Mouse (Mus musculus) c-Kit-positive CD71-positive TER-119-positive erythroid progenitor cells, embryonic 14.5 days (primary cell): Measurements from ENCODE around the gene Gm49387.

ENCODE experiments used
- DNase-seq: peaks from one replicate; pipeline ENCODE4 v3.0.0-alpha.2; 2013; ENCODE audit warnings: low spot score

Gm49387 gene

DNA sequence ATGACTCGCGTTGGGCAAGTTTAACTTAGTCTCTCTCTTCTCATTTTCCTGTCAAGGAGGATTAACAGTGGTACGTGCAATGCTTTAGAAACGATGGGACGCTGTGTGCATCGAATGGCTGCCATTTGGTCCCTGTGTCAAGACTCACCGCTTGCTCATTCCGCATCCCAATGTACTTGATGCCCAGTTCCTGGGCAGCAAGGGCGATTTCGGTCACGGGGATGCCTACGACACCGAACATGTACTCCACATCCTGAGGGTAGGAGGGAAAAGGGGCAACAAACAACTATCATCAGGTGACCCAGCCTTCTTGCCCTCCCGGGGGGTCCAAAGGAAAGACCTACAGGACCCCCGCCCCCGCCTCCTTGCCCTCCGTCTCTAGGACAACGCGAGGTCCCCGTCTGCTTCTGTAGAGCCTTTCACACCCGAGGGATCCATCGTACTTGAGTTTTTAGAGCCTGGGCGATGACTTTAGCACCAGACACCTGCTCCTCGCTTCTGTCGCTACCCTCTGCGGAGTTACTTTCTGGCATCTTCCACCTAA lies at the start of gene Gm49387:
Gm49387 (minus strand) TSS at position 533 of the 544 bp plus-strand sequence.
- no peak for DNase-seq

DNA sequence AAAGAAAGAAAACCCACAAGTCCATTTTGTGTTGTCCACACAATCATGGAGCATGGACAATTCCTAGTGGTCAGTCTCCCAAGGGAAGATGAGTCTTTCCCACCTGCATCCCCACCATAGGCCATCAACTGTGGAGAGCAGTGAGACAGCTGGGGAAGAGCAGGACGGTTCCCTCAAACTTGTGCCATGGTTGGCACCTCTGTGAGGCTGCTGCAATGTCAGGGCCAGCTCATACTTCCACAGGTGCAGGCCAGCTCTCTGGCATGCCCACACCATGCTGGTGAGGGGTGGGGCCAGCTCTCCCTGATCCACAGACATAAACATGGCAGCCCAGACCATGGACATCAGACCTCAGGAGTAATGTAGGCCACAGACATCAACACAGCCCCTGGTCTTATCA lies 45.6 kb upstream of the Gm49387 start:
- DNase-seq, result no peak

DNA sequence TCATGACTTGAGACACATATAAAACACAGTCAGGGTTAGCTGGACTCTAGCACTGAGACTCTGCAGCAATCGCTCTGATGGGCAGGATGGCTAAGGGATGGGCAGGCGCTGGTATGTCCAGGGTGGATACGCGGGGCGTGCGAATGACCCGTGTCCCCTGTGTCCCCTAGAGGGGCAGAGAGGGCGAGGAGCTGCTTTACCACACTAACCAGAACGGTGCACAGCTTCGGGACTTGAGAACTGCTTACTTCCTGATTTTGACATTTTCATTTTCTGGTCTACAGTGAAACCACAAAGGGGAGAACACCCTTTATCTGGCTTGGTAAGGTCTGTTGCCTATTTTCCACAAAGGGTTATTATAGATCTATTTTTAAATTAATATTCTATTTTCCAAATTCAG lies 45.0 kb upstream of the Gm49387 start:
- no peak for DNase-seq

DNA sequence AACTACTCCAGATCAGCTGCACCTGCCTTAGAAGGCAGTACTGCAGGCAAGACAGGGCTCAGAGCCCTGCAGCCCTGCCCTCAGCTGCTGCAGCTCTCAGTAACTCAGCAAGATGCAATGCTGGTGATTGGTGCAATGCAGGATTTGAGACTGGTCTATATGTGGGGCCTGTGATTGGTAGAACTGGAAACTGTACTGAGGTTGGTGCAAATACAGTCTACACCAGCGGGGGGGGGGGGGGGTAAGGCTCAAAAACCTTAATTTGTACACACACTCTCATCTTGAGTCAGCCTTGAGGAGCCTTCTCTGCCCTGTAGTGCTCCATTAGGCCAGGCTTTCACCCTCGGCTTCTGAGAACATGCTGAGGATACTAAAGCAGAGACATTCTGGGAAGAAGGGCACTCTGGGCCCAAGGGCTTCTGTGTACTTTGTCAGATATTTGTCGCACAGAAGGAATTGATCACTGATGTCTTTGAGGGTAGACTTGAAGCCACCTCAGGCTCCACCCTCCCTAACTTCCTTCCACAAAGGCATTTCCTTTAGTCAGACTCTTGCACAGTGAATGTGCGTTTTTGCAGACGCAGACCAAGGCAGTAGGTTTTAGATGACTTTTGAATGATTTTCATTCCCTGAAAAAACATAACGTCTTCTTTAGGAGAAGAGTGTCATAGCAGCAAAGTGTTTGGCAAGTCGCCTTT lies 43.8 kb upstream of the Gm49387 start:
- no peak for DNase-seq

DNA sequence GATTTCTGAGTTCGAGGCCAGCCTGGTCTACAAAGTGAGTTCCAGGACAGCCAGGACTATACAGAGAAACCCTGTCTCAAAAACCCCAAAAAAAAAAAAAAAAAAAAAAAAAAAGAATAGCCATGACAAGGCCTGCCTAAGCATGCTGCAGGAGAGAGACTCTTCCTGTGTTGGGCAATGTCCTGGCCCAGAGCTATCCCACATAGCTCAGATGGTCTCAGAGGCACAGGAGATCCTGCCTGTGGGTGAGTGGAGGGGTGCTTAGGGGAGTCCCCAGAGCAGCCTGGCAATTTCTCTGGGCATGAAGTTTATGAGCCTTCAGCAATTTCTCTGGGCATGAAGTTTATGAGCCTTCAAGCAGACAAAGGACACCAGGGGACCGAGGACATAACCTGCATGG lies 42.9 kb upstream of the Gm49387 start:
- no peak for DNase-seq

DNA sequence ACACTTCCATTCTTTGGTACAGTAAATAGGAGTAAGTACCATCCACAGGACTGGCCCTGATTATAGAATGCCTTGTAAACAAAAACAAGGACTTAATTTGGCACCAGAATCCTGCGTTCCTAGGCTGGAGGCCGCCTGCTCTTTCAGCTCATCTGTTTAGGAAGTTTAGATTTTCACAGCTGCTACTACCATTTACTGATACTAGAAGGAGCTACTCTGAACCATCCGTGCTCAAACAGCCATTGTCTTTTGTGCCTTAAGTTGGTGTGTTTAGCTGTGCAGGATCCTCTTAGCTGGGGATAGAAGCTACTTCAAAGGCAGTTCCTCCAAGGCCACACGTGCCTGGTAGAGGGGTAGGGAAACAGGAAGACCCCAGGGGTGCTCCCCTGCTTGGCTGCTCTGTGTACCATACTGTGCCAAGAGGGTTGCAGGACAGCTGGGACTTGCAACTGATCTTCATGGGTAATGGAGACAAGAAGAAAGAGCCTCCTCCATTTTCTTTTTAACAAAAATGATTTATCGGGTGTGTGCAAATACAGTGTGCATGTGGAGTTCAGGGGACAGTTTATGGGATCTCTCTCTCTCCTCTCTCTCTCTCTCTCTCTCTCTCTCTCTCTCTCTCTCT lies 41.4 kb upstream of the Gm49387 start:
- no peak for DNase-seq

DNA sequence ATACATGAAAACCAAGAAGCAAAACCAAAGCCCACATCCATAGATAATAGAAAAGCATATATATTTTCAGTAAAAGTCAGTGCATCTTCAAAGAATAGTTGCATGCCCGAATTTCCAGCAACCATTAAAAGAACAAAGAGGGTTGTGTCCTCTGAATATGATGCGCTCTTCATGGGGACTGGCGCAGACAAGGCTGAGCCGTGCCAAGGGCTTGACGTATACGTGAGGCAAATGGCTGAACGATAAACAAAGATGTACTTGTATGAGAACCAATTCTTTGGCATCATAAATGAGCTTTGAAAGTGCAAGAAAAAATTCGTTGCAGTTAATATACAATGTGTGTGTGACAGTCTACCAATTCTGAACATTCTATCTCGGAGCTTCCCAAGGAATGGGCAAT lies 40.6 kb upstream of the Gm49387 start:
- no peak for DNase-seq

DNA sequence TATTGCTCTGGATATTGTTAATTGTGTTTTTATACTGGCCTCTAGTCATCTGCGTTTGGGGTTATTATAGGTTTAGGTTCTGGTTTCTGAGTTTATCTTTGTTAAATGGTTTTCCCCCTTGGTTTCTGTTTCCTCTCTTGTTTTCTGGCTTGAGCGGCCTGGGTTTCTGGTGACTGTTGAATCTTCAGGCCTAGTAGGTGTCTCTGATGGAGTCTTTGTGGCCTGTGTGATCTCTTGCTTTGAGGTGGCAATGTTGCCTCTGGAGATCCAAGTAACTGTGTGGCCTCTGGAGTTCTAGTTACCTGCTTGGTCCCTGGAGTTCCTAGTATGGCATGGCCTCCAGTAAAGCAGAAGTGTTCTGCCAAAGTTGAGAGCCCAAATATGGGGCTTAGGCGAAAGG lies 40.0 kb upstream of the Gm49387 start:
- DNase-seq, result no peak

DNA sequence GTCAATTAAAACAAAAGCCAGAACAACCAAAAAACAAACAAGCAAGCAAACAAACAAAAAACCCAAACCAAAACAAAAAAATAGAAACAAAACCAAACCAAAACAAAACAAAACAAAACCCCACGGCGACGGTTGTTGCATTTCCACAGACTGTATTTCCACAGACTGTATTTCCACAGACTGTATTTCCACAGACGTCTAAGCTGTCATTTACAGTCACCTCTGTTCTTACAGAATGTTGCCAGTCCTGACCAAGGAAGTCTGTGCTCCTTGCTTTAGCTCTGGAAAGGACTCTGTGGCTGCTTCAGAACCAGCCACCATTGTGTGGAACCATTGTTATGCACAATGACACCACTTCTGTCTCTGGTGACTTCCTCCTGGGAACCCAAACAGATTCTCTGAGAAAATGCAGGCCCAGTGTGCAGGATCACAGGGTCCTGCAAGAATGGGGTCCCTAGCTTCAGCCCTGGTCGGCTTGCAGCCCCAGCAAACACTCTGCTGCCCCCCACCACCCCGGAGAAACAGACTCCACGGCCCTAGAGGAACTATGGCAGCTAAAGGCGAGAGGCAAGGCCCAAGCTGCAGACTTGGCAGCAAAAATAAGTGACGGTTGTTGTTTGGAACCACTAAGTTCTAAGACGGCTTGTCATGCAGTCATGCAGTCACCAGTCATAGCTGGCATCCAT lies 31.1 kb upstream of the Gm49387 start:
- DNase-seq, result no peak

DNA sequence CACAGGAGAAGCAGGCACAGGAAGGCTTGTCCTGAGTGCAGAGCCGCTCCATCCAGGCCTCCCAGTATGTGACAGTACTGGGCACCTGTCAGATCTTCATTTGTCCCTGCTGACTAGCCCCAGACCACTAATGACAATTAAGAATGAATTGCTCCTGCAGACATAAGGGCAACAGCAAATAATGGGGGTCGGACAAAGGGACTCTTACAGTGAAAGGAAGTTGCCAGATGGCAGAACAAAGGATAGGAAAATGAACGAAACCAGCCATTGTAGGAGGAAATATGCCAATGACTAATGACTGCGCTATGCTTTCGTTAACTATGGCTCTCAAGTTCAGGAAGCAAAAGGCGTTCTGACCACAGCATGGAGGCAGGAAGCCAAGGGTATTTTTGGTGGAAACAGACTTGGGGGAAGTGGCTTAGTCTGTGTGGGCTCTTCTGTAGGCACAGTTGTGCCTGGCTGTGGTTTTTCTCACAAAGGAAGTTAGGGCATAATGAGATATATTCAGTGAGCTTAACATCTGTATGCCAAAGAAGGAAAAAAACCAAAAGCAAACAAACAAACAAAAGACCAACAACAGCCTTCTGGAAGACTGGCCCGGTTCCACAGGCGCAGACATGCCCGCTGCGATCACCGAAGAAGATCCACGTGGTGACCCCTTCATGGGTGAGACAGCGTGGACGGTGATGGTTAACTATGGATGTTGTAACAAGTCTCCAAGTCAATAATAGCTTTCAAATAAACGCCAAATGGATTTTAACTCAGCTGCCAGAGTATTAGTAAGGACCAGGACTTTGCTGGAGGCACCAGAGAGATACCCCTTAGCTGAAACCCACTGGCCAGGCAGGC lies 29.2 kb upstream of the Gm49387 start:
- DNase-seq, result no peak

DNA sequence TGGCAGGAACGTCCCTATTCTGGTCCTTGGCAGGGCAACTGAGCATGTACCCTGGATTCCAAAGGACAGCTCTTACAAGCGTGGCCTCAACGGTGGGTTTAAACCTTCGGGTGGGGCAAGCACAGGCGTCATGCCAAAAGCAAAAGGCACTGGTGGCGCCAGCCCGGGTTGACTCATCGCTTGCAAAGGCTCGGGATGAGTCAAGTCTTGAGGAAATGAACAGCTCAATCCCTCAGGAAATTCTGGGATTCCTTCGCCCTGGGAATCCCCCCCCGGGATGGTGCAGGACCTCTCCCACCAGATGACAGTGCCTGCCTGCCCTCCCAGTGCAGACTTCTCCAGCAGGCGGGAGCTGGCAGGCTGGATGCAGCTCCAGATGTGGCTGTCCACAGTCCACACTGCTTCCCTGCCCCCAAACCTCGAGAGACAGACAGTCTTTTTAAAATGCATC lies 28.5 kb upstream of the Gm49387 start:
- no peak for DNase-seq

DNA sequence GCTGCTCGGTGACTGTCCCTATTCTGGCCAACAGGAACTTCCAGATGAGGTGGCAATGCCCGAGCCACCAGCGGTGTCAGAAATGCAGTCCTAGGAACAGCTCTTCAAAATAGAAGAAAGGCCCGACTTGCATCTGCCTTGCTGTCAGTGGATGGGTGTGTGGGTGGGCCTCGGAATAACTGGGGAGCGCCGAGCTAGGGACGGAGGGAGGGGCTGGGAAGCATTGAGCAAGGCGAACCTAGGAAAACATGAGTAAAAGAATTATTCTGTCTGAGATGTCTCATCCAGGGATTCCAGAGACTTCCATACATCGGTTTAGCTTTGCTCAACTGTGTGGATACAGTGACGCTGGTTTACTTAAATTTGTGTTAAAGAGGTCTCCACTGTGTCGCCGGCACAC lies 27.6 kb upstream of the Gm49387 start:
- DNase-seq, result no peak

DNA sequence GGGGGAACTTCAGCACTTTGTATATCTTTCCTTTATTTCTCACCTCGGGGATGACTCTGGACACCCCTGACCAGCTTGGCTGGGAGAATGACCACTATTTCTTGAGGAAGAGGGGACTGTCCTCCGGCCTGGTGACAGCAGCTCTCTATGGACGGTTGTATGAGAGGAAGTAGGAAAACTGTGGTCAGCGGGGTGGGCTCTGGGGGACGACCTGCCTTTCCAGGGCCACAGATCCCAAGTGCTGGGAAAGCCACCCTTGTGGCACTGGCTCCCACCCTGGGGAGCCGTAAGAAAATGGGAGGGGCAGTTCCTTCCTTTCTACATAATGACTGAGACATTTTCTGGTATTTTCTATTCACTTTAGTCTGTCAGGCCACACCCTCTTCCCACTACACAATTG lies 27.1 kb upstream of the Gm49387 start:
- DNase-seq, result no peak

DNA sequence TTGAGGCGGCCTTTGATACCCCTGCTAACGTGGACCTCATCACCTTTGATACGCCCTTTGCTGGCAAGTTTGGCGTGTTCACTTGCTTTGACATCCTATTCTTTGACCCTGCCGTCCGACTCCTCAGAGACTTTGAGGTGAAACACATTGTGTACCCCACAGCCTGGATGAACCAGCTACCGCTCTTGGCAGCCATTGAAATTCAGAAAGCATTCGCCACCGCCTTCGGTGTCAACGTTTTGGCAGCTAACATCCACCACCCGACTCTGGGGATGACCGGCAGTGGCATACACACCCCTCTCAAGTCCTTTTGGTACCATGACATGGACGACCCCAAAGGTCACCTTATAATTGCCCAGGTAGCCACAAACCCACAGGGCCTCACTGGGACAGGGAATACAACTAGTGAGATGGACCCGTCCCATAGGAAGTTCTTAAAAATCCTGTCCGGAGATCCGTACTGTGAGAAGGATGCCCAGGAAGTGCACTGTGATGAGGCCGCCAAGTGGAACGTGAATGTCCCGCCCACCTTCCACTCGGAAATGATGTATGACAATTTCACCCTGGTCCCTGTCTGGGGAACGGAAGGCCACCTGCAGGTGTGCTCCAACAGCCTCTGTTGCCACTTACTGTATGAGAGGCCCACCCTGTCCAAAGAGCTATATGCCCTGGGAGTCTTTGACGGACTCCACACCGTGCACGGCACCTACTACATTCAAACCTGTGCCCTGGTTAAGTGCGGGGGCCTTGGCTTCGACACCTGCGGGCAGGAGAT lies 26.4 kb upstream of the Gm49387 start:
- DNase-seq, result no peak

DNA sequence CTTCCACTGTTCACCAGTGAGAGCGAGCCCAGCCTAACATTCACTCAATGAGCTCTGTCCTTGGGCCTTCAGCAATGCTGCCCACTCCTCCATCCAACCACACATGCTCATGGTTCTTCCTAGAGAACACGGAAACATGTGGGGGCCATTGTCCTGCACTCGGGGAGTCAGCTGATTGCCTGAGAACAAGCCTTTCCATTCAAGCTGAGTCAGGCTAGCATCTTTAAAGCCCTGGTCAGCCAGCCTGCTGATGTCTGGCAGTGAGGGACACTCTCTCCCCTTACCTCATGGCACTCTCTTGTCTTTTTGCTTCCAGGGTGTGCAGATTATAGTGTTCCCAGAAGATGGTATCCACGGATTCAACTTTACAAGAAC lies 24.9 kb upstream of the Gm49387 start:
- DNase-seq, result no peak

DNA sequence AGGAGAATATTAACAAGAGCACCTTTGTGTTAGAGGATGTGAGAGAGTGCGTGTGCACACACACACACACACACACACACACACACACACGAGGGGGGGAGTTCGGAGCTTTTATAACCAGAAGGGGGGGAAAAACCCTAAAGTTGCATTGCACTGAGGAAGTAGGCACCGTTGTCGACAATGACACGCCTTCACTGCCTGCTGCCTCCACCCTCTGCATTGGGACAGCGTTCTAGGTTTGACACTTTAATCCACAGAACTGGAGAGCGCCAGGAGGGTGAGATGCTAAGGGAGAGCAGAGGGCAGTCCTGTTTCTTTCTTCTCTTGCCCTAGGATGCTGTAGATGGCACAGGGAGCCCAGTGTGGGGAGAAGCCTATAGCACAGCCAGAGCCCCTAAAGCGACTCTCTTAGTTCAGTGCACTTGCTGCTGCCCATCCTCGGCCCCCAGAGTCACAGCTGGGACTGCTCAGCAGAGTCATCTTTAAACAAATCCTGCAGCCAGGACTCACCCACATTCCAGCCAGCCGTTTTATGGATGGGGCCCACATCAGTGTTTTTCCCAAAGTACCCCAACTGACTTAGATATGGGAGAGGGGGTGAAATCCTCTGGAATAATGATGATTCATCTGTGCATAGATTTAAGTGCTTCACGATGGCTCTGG lies 24.4 kb upstream of the Gm49387 start:
- no peak for DNase-seq

DNA sequence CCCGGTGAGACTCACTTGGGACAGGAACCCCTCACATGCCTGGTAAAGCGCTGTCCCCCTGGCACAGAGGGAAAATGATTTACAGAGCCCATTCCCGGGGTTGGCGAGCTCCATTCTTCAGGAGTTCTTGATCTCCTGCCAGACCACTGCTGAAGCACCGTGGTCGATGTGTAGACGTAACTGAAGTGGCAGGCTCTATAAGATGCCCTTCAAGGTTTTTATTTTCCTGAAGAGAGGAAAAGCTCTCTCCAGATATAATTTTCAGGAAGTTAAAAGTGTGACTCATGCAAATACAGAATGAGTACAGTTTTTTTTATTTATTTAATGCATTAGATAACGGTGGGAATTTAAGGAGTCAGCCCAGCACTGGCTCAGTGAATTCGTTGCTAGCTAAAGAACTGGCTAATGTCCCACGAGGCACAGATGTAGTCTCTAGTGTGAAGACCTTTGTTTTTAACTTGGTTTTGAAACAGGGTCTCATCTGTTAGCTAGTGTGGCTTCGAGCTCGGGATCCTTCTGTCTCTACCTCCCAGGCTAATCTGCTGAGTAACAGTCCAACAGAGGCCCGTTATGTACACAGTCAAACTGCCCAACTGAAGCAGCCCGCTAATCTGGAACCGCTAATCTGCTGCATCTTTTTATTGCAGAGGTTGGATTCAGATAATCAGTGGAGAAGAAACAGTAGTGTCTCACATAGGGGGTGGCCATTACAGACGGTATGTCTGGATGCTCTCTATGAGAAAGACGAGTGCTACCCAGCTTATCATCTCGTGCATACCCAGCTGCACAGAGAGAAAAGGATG lies 23.6 kb upstream of the Gm49387 start:
- no peak for DNase-seq

DNA sequence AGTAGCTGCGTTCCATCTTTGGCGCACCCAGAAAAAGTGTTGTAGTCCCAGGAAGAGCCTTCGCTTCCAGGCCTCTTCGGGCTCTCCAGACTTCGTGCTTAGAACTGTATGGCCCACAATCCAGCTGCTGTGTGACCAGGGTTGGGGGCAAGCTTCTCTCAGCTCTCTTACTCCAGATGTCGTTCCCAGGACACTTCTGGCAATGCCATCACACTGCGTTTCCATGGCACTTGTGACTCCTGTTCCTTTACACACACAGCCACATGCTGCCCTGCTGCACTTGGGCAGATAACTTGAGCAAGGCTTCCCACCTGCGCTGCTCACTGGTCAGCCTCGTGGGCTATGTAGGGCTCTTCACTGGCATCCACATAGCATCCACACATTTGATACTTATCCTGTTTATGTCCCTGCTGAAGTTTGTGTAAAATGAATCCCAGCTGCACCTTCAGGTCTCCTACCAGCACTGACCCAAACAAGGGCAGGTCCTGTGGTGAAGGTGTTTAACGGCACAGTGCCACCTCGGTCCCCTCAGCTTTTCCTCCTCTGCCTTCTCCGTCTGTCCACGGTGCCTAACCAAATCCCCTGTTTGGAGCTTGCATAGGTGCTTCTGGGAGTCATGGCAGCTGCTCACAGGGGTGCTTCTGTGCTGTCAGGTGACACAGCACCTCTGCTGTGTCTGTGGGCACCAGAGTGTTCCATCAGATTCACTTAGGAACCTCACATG lies 22.9 kb upstream of the Gm49387 start:
- no peak for DNase-seq

DNA sequence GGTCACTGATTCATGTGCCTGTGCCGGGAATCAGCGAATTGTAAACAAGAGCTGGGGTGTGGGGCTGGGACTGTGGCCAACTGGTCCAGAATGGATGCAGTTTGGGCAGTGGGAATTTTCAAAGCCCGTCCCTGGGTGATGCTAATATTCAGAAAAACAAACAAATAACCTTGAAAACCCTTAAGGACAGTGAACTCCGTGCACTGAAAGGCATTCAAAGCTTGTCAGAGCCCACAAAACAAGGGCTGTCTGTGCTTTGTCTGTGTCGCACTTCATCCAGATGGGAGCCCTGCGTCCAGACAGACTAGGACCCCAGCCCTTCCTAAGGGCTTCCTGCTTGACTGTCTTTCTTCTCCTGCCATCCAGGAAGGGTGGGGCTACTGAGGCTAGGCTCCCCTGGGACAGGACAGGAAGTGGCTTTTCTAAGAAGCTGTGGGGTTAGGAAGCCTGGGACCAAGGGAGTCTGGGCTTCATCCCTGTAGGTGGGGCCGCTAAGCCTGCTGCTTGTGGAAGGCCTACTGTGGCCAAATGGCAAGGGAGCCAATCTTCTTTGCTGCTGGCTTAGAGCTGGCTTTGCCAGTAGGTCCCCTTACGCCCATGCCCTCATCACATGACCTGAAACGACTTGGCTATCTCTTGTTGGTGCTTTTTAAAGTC lies 22.0 kb upstream of the Gm49387 start:
- no peak for DNase-seq
